Mouse (Mus musculus): Measurements from ENCODE around the gene Apela.
"Not testable (repeated sequence)": the region's sequence is repeated elsewhere in the genome, so short reads cannot be mapped to it uniquely, and the experiment has no call there.

The Apela gene

GRCm38 (mm10) chr8:65022485-65022884, 14.7 kb downstream of the Apela start:
- peak in 1 of 2 experiments; percentile 24 for DNase-seq (ENCODE audit: low spot score in 2 of 2)

GRCm38 (mm10) chr8:65018423-65018822, 18.7 kb downstream of the Apela start, which contains the start of the genes Trim61 and Trim60:
Gene Trim61 (minus strand): TSS chr8:65018523.
Gene Trim60 (minus strand): TSS chr8:65018584.
- no peak for DNase-seq (ENCODE audit: low spot score in 2 of 2)

- not testable (repeated sequence) for DNase-seq (ENCODE audit: low spot score in 2 of 2)
Measured at GRCm38 (mm10) chr8:65007616-65008015, 29.5 kb downstream of the Apela start.

GRCm38 (mm10) chr8:64998806-64999365, 38.2 kb downstream of the Apela start:
- no peak for DNase-seq (ENCODE audit: low spot score in 2 of 2)

- no peak for DNase-seq (ENCODE audit: low spot score in 2 of 2)
Measured at GRCm38 (mm10) chr8:64987731-64988130, 49.4 kb downstream of the Apela start, which contains the start of gene Trim75. Gene Trim75 (minus strand): TSS chr8:64987831.

GRCm38 (mm10) chr8:64983150-64983897, 53.8 kb downstream of the Apela start:
- no peak for DNase-seq (ENCODE audit: low spot score in 2 of 2)

Data from natural killer cell, adult 2 months (primary cell).